Mouse (Mus musculus) layer of hippocampus, adult 18-20 months (tissue): ENCODE measurements around the gene Ooep. TPM values are rescaled to one million over a fixed set of nuclear protein-coding genes. Genes with fewer than 3 reads are reported as not detected.

Experiments
- DNase-seq, 2 experiments: peaks; one replicate each; pipeline ENCODE4 v3.0.0; 2022; ENCODE audit warnings: low spot score in 2 of 2
- long read RNA-seq: library from polyadenylated mRNA; stranded (forward); transcript quantifications from one replicate; pipeline ENCODE4 v2.0.0, GENCODE M21; 2021
- total RNA-seq, 2 experiments: library from RNA; stranded (reverse); gene quantifications; 2 replicates each; pipeline ENCODE4 v1.2.3; 2021

Ooep gene
- not detected for total RNA-seq
- long read RNA-seq: 0 reads

DNA sequence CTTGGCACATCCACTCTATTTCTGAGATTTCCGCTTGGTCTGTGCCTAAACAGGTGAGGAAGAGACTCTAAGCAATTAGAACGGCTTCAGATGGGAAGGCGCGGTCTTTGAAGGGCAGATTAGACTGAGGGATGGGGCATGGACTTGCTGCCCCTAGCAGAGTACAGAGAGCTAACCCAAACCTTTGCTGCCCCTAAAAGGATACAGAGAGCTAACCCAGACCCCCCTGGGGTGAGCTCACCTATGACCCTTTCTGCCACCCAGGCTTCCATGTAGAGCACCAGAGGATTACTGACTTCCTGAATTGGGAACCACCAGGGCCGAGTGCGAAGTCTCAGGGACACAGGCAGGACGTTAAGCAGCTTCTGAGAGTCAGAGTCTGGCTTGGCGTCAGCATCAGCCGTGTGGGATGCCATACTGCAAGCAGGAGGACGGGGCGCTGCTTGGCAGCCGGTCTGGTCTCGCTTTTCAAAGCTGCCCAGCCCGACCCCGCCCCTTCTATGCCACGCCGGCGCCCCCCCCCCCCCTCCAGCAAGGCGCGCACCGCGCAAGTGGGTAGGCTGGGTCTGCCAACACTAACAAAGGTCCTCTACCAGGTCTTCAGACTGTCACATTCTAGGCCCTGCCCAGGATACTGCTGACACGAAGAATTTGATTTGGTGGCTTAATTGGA lies at the start of gene Ooep:
Gene Ooep, minus strand, starts transcription at position 613 of the 673 bp plus-strand sequence.
- peak in 1 of 2 experiments; percentile 27 for DNase-seq

DNA sequence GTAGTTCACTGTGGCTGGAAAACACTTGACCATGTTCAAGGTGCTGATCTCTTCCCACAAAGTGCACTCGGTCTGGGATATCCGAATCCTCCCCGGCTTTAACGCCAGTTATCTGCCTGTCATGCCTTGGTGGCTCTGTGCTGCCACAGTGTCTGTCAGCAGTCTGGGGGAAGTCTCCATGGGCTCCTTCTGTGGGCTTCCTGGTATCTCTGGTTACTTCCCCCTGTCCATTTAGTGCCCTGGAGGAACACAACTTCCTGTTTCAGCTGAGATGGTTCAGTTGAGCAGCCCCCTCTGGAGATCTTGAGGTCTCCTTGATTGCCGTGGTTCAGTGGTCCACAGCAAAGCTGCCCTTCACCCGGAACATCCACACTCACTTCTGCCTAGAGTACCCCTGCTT lies 49.7 kb upstream of the Ooep start:
- DNase-seq: no peak

DNA sequence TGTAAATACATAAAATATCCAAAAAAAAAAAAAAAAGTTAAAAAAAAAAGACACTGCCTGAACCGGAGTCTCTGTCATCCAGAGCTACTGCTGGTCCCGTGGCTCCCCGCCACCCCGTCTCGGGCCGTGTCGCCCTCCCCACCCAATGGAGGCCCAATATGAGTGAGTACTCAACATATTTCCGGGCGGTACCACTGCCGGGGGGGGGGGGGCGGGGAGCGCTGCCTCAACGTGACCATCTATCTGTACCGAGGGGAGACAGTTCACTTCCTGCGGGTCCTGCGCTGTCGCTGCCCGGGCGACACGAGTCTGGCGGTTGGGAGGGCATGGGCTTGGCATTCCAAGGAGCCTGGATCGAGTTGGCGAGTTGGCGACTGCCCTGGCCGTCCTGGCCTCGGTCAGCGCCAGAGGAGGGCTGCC lies 48.8 kb upstream of the Ooep start:
- DNase-seq: no peak

DNA sequence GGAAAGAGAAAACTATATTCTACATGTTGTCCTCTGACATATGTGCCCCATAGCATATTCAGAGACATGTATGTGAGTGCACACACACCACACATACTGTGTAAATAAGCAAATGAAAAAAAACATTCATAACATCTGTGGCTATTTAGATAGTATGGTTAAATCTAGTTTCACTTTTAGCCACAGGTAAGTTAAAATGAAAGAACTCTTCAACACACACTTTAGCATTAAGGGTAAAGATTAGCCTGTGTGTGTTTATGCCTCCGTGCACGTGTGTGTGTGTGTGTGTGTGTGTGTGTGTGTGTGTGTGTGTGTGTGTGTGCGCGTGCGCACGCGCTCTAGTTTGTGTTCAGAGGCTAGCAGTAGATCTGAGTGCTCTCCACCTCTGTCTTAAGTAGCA lies 23.1 kb upstream of the Ooep start:
- DNase-seq: no peak

DNA sequence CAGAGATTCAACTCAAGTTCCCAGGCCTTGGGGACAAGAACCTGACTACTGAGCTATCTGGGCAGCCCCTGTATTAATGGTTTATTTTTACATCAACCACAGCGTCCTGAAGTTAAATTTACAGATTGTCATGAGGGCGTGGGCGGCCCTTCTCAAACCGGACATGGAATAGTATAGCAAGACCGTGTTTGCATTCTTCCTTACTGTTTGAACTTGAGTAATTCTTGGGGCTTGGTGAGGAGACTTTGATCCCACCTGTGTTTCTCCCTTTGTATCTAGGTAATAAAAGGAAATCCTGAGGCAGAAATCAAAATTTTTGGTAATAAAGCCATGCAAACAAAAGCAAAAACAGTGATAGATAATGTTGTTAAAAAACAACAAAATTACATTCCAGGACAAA lies 22.0 kb upstream of the Ooep start:
- no peak for DNase-seq

DNA sequence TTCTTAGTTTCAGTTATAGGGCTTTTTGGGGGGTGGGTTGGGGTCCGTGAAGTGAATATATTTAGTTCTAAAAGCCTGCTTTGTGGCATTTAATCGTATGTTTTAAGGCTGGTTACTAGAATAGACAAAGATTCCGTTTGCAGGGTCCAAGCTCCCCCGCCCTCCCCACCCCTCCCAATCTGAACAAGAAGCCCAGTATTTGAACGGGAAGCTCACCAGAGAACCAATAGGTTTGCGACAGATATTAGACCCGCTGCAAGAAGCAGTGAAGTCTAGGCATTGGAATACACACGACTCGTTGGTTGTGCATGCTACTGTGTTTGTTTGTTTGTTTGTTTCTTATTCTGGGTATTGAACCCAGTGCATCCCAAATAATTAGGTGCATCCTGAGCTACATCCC lies 18.0 kb upstream of the Ooep start:
- DNase-seq: no peak

DNA sequence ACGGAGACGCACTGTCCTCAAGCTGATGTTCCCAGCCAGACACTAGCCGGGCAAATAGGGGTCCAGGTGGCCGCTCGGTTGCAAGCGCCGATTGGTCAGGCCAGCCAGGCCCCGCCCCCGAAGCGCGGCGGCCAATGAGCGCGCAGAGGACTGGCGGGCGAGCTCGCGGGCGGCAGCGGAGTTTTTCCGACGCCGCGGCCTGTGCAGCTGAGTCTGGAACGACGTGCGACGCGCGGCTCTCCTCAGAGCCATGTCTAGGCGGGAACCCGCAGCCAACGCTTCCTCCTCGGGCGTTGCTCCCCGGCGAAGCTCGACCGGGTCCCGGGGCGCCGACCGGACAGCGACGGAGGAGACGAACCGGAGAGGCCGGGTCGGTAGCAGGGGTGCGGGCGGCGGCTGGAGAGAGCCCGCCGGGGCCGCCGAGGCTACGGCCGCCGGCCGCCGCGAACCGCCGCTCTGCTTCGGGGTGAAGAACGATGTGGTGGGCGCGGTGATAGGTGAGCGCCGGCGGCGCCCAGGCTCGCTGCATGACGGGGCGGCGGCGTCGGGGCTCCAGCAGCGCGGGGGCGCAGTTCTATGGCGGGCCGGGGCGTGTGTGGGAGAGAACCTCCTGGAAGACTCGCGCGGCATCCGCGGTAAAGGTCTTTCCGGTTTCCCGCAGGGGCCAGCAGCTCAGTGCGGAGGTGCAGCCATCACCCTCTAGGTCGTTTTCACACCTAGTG lies 17.3 kb upstream of the Ooep start, which contains the start of gene Ddx43:
Gene Ddx43, plus strand, starts transcription at position 148 of the 722 bp plus-strand sequence.
- DNase-seq: peak in 1 of 2 experiments; percentile 9

DNA sequence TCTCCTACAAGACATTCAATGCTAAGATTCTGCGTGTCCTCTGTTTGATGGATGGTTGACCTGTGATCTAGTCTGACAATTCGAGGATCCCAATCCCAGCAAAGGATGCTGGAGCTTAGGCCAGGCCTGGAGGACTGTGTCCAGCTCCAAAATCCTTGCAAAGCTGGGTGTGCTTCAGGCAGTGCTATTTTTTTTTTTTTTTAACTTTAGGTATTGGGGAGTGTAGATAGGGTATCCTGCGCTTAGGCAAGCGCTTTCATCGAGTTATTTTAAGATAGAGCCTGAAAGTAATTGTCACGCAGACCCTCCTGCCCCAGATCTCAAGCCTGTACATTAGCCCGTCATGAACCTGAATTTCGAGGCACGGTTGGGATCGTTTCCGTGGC lies 16.7 kb upstream of the Ooep start:
- DNase-seq: no peak

DNA sequence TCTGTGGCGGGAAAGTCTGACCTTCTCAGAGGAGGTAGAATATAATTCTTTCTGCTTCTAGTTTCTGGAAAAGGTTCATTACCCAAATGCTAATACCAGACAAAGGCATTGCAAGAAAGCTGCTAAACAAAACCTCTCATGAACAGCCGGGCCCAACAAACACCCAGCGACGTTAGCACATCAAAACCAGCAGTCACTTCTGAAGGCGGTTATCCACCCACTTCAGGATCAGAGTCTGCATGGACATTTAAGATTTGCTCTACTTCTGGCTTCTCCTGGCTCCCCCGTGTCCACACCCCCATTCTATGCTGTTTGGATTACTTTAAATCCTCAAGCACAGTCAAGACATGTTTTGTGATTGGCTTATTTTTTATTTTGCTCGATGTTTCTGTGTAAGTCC lies 16.1 kb upstream of the Ooep start:
- no peak for DNase-seq

DNA sequence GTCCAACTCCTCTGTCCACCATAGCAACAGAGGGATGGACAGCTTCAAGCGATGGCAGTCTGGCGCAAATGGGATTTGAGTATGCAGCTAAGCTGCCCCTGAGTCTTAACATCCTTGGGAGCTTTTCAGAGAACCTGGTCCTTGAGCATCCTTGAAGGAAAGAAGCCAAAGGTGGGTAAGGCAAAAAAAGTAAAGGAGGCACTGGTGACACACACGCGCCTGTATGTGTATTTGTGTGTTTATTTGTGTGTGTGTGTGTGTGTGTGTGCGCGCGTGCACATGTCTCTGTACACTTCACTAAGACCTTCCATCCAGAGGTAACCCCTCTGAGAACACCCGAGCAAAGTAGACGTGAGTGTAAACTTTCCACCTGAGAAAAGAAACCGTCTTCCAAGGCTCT lies 15.2 kb upstream of the Ooep start:
- no peak for DNase-seq

DNA sequence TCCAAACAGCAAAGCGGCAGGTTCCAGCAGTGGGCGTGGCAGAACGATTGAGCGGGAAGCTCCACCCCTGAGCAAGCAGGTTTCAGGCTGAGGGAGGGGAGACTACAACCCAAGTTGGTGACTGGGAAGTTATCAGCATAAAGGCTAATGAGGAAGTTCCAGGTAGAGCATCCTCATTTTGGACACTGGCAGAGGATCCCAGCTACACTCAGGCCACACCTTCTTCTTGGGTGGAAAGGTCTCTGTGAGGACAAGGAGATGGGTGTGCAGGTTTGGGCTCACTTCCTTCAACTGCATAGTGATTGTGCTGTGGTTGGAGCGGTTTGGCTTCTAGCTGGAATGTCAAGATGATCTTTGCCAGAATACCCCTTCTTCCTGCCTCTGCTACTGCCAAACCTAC lies 11.5 kb upstream of the Ooep start:
- no peak for DNase-seq

DNA sequence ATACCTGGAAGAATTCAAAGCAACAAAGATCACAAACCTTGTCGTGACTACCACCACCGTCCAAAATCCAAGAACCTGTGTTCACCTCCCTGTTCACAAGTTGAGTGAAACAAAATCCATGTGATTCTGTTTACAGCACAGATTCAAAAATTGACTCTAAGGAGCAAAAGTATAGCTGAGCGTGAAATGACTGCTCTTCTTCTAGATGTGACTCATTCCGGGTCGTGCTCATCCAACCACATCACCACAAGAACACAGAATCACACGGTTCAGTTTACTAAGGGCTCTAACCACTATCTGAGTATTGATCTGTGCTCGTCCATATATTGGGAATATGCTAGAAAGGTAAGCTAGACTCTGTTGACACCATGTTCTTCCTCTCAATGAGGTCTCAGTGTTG lies 8.4 kb upstream of the Ooep start:
- DNase-seq: no peak

DNA sequence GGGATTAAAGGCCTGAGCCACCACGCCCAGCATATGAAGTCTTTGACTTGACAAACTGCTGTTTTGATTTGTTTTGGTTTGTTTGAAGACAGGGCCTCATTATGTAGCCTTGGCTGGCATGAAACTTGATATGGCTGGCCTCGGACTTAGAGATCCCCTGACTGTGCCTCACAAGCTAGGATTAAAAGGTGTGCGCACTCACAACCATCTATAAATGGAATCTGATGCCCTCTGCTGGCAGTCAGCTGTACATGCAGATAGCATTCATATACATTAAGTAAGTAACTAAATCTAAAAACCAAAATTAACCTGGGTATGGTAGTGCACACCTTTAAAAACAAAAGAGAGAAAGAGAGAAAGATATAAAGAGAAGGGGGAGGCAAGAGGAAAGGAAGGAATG lies 7.4 kb upstream of the Ooep start:
- DNase-seq: no peak

DNA sequence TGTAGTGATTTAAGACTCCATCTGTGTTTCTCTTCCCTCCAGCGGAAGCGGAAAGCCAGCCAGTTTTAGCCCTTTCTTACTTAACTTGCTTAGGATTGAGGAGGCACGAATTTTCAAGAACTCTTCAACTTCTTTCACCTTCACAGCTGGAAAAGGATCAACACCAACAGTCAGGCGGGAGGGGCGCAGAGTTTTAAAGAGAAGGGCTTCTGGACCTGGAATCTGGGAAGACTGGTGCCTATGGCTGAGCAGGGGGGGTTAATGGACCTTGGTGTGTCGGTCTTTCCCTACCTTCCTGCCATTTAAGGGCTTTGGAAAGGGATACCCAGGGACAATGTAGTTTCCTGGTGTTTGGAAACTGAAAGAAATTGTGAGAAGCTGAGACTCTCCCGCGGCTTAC lies 979 bp downstream of the Ooep start:
- DNase-seq: no peak

DNA sequence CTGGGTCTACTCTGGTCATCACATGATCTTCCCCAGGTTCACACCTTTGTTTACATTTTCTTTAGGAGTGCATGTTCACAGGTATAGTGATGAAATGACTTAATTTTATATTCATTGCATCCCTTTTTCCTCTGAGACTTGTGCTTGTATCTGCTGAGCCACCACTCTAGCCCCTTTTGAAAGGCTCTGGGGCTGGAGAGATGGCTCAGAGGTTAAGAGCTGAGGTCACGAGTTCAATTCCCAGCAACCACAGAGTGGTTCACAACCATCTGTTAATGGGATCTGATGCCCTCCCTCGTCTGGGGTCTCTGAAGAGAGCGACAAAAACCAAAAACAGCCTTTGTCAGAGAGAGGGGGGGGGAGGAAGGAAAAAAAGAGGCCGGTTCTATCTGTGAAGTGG lies 3.0 kb downstream of the Ooep start:
- no peak for DNase-seq

DNA sequence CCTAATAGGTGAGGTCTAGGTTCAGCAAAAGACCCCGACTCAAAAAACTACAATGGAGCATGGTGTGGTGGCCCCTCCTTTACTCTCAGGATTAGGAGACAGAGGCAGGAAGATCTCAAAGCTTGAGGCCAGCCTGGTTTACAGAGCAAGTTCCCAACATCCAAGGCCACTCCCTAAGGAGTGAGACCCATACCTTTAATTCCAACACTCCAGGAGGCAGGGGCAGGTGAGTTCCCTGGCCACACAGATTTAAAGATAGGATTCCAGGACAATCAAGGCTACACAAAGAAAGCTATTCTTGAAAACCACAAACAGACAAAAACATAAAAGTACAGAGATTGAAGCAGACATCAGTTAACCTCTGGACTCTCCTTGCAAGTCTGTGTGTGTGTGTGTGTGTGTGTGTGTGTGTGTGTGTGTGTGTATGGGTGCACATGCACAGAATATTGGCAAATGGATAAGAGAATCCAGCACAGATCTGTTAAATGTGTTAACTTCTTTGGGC lies 3.6 kb downstream of the Ooep start:
- DNase-seq: no peak

DNA sequence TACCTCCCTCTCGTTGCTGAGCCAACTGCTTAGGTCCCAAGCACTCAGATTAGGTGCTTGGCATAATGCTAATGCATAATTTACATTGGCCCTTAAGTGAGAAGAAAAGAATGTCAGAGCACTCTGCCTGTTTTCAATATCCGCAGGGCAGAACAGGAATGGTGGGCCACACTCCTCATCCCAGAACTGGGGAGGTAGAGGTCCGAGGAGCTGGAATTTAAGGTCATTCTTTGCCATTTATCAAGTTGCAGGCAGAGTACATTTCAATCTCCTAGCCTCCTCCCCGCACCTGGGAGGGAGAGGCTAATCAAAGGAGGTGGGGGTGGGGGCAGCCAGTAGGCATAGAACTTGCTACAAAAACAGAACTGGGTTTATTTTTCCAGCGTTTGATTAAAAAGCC lies 4.1 kb downstream of the Ooep start:
- DNase-seq: no peak

DNA sequence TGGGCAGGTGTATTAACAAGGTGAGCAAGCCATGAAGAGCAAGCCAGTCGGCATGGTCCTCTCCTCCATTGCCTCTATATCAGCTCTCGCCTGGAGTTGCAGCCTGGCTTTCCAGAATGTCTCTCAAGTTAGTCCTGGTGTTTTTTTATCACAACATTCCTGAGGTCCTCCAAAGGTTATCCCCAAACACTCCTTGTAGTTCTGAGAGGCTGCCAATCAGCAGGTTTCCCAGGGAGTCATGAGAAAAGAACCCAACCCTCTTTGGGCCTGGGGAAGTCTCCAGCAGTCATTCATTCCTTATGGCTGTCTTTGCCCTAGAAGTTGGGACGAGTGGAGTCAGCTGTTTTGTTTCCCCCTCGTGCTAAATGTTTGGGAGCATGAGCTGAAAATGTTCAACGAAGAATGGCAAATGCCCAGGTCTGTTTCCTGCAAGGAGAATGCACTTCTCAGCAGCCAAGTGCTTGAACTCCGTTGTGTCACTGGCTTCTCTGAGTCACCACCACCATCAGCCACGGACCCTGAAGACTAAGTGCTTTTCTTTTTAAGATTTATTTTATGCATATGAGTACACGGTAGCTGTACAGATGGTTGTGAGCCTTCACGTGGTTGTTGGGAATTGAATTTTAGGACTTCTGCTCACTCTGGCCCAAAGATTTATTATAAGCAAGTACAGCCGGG lies 5.6 kb downstream of the Ooep start:
- DNase-seq: no peak

DNA sequence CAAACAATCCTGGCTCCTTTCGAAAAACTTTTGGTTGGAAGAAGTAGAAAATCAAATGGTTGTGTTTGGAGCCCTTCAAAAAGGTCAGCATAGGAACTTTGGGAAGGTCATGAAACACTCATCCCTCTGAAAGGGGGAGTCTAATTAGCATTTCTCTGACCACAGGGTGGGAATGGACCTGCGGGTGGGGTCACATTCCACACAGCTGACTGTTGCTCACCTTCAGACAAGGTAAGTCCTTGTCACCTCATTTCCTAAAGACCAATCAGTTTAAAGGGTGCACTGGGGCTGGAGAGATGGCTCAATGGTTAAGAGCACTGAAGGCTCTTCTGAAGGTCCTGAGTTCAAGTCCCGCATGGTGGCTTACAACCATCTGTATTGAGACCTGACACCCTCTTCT lies 7.1 kb downstream of the Ooep start:
- DNase-seq: no peak

DNA sequence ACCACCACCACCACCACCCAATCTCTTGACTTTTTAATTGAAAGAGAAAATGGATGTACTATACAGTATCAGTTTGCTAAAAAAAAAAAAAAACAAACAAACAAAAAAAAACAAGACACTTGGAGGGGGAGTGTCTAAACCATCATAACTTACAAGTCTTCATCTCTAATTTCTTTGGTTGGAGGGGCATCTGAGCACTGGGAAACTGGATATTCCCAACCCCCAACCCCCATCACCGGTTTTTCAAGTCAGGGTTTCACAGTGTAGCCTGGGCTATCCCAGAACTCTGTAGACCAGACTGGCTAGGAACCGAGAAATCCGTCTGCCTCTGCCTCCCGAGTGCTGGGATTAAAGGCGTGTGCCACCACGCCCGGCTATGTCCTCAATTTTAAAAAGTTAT lies 8.7 kb downstream of the Ooep start:
- DNase-seq: no peak

DNA sequence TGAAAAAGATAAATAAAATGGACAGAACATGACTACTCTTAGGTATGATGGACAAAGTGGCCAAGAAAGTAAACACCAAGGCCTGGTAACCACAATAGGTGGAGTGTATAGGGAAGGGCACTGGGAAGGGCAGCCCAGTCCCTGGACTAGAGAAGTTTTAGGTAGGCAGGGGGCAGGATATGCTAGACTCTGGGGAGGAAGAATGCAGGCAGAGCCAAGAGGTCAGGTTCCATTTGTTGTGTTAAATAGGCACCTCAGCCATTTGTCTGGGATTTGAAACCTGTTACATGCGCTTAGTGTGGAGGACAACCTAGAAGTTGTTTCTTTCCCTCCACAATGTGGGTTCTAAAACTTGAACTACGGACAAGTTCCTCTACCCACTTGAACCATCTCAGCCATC lies 9.2 kb downstream of the Ooep start:
- DNase-seq: no peak

DNA sequence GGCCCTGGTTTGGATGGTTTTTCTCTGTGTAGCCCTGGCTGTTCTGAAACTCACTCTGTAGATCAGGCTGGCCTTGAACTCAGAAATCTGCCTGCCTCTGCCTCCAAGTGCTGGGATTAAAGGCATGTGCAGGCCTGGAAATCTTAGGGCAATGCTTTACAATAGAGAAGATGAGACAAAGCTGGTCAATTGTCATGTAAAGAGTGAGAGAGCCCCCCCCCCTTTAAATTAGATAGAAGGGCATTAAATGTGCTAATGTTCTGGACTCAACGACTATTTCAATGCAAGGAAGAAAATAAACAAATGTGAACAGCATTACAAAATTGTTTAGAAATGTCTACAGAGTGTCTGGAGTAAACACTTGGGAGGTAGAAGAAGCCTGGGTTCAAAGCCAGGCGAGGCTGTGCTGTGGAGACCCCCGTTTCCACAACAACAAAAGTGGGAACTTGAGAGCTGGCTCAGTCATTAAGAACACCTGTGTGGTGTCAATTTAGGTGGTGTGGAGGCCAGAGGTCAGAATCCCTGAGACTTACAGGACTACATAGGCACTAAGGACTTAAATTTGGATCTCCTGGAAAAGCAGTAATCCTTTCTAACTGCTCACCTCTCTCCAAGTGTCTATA lies 9.7 kb downstream of the Ooep start:
- DNase-seq: no peak
